Mouse (Mus musculus) kidney, adult 2 months (tissue): ENCODE data around the gene Rubcnl. TPM values are rescaled to one million over a fixed set of nuclear protein-coding genes. Genes with fewer than 3 reads are reported as not detected.

Experiments
- DNase-seq: peaks from one replicate; pipeline ENCODE4 v3.0.0; 2021
- H3K27ac ChIP-seq: fragments of 200-500 bp; 2 replicates; pipeline ENCODE4 v1.5.1; 2012; ENCODE audit warnings: low read depth, low read length, control low read depth, inconsistent platforms; ENCODE audit not compliant: insufficient read depth
- H3K27me3 ChIP-seq: fragments of 200-500 bp; replicated peaks from 2 replicates; pipeline ENCODE4 v1.6.1; 2012; ENCODE audit warnings: mild to moderate bottlenecking, moderate library complexity, low read length, inconsistent platforms; ENCODE audit not compliant: control insufficient read depth, insufficient read depth
- H3K36me3 ChIP-seq: fragments of 200-500 bp; 2 replicates; pipeline ENCODE4 v1.6.1; 2012; ENCODE audit warnings: mild to moderate bottlenecking, moderate library complexity, low read length, inconsistent platforms; ENCODE audit not compliant: control insufficient read depth, insufficient read depth
- H3K4me1 ChIP-seq: fragments of 200-500 bp; 2 replicates; pipeline ENCODE4 v1.6.1; 2011; ENCODE audit warnings: low read length; ENCODE audit not compliant: control insufficient read depth, insufficient read depth
- H3K4me3 ChIP-seq: fragments of 200-500 bp; 2 replicates; pipeline ENCODE4 v1.5.1; 2011; ENCODE audit warnings: mild to moderate bottlenecking, low read depth, low read length, control low read depth; ENCODE audit not compliant: insufficient read depth
- CTCF ChIP-seq: fragments of 200-500 bp; conservative IDR thresholded peaks from 2 replicates; pipeline ENCODE4 v1.5.1; 2011; ENCODE audit warnings: low read depth, mild to moderate bottlenecking, control low read depth, low read length, moderate library complexity, mixed read lengths; ENCODE audit not compliant: insufficient read depth, insufficient read length
- POLR2A ChIP-seq: fragments of 200-500 bp; IDR thresholded peaks from one replicate; pipeline ENCODE4 v1.6.1; 2011; ENCODE audit warnings: low read depth, low read length, control low read depth
- WGBS: fragments of 180-500 bp; shearing (Covaris S2); methylation state at CpG from one replicate; pipeline ENCODE4 v1.1.7; 2018; 5-methylcytosine and 5-hydroxymethylcytosine counted together
- polyA plus RNA-seq: library from polyadenylated mRNA; depleted of rRNA; stranded (reverse); fragments of >200 nt; gene quantifications from 2 replicates; pipeline ENCODE4 v1.2.3, GENCODE M21; 2012

The Rubcnl gene
- polyA plus RNA-seq, 1 experiment = 1.2 TPM

- peak; percentile 51 for DNase-seq
- H3K4me1 ChIP-seq = peaks cover 6% of the 10 kb centered on the region
- H3K27me3 ChIP-seq = no peaks in the 10 kb centered on the region
- no peak overlapping the region for H3K27ac ChIP-seq
- 31% methylated on average over 14 of the region's 14 CpGs for WGBS
- H3K4me3 ChIP-seq = no peak overlapping the region
- TF ChIP-seq POLR2A (no peak), CTCF (no peak)
- H3K36me3 ChIP-seq = no peaks in the 10 kb centered on the region
Measured at GRCm38 (mm10) chr14:75054455-75055343, 38.9 kb downstream of the Rubcnl start.

- TF ChIP-seq POLR2A (no peak), CTCF (no peak)
- Histone ChIP-seq H3K4me1 (peaks cover 6% of the 10 kb centered on the region), H3K36me3 (no peaks in the 10 kb centered on the region), H3K27me3 (no peaks in the 10 kb centered on the region), H3K4me3 (no peak overlapping the region), H3K27ac (no peak overlapping the region)
- WGBS = 81% methylated on average over 9 of the region's 9 CpGs
- DNase-seq = no peak
Measured at GRCm38 (mm10) chr14:75056861-75057431, 41.1 kb downstream of the Rubcnl start.

GRCm38 (mm10) chr14:75060562-75060961, 44.7 kb downstream of the Rubcnl start:
- no peaks in the 10 kb centered on the region for H3K36me3 ChIP-seq
- no peaks in the 10 kb centered on the region for H3K4me1 ChIP-seq
- H3K27ac ChIP-seq = no peak overlapping the region
- 34% methylated on average over 8 of the region's 8 CpGs for WGBS
- peak; percentile 49 for TF ChIP-seq CTCF
- no peak for TF ChIP-seq POLR2A
- H3K27me3 ChIP-seq = no peaks in the 10 kb centered on the region
- no peak overlapping the region for H3K4me3 ChIP-seq
- DNase-seq = peak; percentile 58

- no peaks in the 10 kb centered on the region for H3K36me3 ChIP-seq
- H3K27ac ChIP-seq = no peak overlapping the region
- TF ChIP-seq POLR2A = no peak
- TF ChIP-seq CTCF = no peak
- no peaks in the 10 kb centered on the region for H3K27me3 ChIP-seq
- no peaks in the 10 kb centered on the region for H3K4me1 ChIP-seq
- WGBS = 90% methylated on average over 8 of the region's 8 CpGs
- H3K4me3 ChIP-seq = no peak overlapping the region
- no peak for DNase-seq
Measured at GRCm38 (mm10) chr14:75063936-75064335, 48.1 kb downstream of the Rubcnl start.

GRCm38 (mm10) chr14:75064520-75064919, 48.7 kb downstream of the Rubcnl start:
- no peak overlapping the region for H3K27ac ChIP-seq
- H3K27me3 ChIP-seq = no peaks in the 10 kb centered on the region
- H3K4me1 ChIP-seq = no peaks in the 10 kb centered on the region
- TF ChIP-seq POLR2A (no peak), CTCF (no peak)
- 79% methylated on average over 7 of the region's 7 CpGs for WGBS
- H3K36me3 ChIP-seq = no peaks in the 10 kb centered on the region
- H3K4me3 ChIP-seq = no peak overlapping the region
- DNase-seq = no peak

GRCm38 (mm10) chr14:75065211-75065610, 49.4 kb downstream of the Rubcnl start:
- no peak for DNase-seq
- no peaks in the 10 kb centered on the region for H3K36me3 ChIP-seq
- WGBS = 96% methylated on average over 5 of the region's 5 CpGs

GRCm38 (mm10) chr14:75068430-75069112, 52.7 kb downstream of the Rubcnl start:
- DNase-seq = no peak
- H3K4me3 ChIP-seq = no peak overlapping the region
- 56% methylated on average over 18 of the region's 19 CpGs for WGBS
- no peak overlapping the region for H3K27ac ChIP-seq
- no peaks in the 10 kb centered on the region for H3K36me3 ChIP-seq
- H3K27me3 ChIP-seq = no peaks in the 10 kb centered on the region
- no peaks in the 10 kb centered on the region for H3K4me1 ChIP-seq
- TF ChIP-seq CTCF = no peak
- no peak for TF ChIP-seq POLR2A

More at GRCm38 (mm10) chr14:75065211-75065610, 49.4 kb downstream of the Rubcnl start:
- no peaks in the 10 kb centered on the region for H3K4me1 ChIP-seq
- H3K4me3 ChIP-seq = no peak overlapping the region
- TF ChIP-seq POLR2A (no peak), CTCF (no peak)
- H3K27ac ChIP-seq = no peak overlapping the region
- H3K27me3 ChIP-seq = no peaks in the 10 kb centered on the region
